Mouse (Mus musculus) cerebellum, postnatal 4 days (tissue): Measurements from ENCODE around the gene Guca1a.

Experiments used
- DNase-seq, 2 experiments: peaks; one replicate each; pipeline ENCODE4 v3.0.0; 2022; ENCODE audit warnings: low spot score in 2 of 2, mixed read lengths in 1 of 2

Gene Guca1a

DNA sequence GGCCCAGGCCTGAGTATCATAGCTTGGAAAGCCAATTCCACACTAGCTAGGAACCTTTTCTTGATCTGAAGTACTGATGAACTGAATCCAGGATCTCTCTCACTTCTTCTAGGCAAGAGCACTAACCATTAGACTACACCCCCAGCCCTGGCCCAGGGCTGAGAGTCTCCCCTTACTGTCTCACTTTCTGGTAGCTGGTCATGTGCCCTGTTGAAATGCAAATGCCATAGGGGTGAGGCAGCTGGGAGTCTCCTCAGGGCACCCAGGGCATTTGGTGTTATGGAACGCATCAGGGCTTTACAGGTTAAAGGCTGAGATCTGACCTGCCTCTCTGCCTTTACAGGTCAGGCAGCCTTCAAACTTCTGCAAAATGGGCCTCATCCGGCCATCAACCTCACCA, 19.8 kb upstream of the Guca1a start:
- no peak for DNase-seq

DNA sequence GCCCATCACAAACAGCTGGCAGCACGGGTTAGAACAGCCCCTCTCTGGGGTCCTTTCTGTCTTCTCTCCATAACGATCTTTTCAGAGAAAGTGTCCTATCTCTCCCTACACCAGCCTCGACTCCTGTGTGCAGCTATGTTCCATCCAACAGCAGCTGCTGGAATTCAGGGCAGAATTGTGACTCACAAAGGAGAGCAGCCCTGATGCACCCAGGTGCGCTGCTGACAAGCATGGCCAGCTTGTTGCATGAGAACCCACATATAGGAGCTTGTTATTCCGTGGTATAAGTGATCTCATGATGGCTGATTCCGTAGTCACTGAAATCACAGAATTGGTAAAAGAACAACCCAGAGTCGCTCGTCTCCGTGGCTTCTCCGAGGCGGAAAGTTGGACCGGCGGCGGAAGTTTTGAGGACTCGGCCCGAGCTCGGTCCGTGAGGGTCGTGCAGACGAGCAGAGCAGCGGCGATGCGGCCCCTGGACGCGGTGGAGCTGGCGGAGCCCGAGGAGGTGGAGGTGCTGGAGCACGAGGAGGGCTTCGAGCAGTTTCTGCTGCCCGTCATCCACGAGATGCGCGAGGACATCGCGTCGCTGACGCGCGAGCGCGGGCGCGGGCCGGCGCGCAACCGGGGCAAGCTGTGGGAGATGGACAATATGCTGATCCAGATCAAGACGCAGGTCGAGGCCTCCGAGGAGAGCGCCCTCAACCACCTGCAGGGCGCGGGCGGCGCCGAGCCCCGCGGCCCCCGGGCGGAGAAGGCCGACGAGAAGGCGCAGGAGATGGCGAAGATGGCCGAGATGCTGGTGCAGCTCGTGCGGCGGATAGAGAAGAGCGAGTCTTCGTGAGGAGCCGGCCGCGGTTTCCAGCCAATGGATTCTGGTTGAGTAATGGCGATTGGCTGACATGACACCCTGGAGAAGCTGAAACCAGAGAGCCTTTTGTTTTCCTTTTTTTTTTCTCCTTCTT, 9.8 kb upstream of the Guca1a start:
- DNase-seq: peak in 1 of 2 experiments; percentile 28

DNA sequence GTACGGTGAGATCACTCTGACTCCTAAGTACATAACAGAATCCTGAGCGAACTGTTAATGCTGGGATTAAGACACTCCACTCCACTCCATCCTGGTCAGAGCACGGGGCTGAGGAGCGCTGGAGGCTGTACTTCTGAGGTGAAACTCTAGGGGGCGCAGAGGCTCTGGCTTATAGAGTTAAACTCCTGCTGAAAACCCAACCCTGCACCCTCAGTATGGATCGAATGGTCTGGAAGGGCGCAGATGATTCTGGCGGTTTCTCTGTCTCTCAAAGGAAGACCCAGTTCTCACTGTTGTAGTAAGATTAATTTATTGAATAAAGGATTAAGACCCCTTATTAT, 8.1 kb upstream of the Guca1a start:
- peak in 1 of 2 experiments; percentile 65 for DNase-seq

DNA sequence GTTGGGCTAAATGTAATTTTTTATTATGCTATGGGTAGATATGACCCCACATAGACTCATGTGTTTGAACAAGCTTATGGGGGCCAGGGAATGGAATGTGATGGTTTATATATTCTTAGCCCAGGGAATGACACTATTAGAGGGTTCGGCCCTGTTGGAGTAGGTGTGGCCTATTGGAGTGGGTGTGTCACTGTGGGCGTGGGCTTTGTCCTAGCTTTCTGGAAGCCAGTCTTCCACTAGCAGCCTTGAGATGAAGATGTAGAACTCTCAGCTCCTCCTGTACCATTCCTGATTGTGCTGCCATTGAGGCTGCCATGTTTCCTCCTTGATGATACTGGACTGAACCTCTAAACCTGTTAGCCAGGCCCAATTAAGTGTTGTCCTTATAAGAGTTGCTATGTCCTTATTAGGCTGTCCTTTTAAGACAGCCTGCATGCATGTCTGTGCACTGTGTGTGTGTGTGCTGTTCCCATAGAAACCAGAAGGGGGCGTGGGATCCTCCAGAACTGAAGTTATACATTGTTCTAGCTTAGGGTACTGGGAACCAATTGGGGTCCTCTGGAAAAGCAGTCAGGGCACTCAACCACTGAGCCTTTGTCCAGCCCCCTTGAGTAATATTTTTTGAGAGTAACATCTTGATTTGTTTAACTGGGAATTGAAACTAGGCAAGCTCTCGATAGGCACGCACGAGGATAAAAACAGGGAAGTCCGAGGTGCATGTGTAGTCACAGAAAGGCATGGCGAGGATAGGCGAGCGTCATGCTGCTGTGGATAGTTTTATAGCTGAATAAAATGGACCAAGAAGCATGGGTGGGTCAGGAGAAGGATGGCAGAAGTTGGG, 7.6 kb upstream of the Guca1a start:
- DNase-seq: no peak

DNA sequence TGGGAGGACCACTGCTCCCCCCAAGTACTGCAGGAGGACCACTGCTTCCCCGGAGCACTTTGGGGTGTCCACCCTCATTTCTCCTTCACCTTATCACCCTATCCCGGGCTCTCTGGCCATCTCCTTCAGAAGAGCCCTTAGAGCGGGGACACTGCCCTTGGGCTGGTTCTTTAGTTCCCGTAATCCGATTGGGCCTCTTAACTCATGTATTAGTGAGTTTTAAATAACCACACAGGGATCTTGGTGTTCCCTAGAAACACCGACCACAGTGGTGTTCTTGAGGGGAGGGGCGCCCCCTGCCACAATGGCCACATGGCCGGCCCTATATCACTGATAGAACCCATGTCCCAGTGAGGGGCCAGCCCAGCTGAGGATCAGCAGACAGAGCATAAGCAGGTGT, 1.3 kb downstream of the Guca1a start:
- DNase-seq: no peak

DNA sequence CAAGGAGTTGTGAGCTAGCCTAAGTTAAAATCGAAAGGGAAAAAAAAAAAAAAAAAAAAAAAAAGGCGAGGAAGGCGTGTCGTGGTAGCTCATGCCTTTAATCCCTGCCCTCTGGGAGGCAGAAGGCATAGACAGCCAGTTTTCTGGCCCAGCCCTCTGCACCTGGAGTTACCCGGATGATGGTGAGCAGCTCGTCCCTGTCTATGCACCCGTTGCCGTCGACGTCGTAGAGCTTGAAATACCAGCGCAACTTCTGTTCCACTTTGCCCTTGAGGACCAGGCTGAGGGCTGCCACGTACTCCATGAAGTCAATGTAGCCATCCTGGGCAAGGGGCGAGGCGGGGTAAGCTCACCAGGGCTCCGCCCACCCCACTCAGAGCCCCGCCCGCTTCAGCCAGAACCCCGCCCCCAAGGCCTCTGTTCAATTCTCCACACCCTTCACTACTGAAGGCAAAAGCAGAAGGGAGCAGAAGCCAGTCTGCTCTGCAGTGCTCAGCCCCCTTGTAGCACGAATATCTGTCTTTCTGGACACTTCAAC, 4.9 kb downstream of the Guca1a start:
- peak in 1 of 2 experiments; percentile 34 for DNase-seq

DNA sequence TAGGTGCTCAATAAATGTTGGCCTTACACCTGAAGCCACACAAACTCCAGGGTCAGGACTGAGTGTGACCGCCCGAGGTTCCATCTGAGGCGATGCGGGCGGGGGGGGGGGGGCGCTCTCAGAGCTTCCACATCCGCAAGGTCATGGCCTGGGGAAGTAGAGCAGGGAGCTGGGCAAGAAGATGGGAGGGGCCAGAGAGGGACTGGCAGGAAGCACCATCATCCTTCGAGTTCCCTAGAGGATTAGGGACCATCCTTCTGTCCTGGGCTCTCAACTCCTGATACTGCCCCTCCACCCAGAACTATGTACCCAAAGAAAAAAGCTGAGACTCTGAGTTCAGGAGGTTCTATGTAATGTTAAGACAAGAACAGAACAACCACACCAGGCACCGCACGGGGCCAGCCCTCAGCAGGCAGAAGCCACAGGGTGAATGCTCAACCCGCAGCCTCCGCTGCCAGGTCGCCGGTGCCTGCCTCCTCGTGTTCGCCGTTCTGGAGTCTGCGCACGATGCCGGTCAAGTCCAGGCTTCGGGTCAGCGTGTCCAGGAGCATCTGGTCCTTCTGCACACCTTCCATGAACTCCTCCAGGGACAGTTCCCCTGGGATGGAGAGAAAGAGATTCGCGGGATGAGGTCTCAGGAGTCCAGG, 6.0 kb downstream of the Guca1a start:
- DNase-seq: no peak

DNA sequence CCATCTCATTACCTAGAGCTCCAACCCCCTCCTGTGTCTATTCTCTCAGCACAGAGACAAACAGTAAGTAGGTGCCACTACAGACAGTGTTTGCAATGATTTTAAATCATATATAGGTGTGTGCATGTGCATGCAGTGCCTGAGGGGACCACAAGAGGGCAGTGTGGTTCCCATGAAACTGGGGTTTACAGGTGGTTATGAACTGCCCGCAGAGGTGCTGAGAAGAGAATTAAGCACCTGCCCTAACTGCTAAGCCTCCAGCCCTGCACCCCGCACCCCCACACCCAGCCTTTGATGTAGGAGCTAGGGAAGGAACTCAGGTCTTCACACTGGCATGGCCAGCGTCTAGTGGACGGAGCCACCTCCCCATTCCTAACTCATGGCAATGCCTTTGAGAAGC, 13.7 kb downstream of the Guca1a start:
- DNase-seq: peak in 1 of 2 experiments; percentile 53

DNA sequence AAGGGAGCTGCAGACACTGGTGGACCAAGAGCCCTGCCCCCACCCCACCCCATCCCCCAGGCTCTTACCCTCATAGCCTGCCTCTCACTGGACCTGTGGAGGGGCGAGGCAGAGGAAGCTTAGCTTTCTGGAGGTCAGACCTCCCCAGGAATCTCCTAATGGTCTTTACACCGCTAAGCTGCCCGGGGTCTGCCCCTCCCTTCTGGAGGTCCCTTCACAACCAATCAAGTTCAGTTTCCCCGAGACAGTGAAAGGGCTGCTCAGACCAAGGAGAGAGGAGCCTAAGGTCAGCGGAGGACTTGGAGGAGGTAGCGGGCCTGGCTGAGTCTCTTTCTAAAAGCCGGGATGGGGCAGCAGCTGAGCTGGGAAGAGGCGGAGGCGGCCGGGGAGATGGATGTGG, 15.2 kb downstream of the Guca1a start, which contains the start of gene Guca1b:
Guca1b (plus strand) TSS at position 249 of the 400 bp plus-strand sequence.
- DNase-seq: no peak

DNA sequence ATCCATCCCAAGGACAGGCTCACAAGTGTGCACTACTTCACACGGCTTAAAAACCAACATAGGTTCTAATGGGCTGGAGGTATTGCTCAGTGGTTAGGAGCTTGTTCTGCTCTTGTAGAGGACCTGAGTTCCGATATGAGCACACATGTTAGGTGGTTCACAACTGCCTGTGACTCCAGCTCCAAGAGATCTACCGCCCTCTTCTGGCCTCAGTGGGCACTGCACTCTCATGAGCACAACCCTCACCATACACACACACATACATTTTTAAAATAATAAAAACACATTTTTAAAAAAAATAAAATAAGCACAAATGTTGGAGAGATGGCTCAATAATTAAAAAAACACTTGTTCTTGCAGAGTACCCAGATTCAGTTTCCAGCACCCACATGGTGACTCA, 16.3 kb downstream of the Guca1a start:
- no peak for DNase-seq

DNA sequence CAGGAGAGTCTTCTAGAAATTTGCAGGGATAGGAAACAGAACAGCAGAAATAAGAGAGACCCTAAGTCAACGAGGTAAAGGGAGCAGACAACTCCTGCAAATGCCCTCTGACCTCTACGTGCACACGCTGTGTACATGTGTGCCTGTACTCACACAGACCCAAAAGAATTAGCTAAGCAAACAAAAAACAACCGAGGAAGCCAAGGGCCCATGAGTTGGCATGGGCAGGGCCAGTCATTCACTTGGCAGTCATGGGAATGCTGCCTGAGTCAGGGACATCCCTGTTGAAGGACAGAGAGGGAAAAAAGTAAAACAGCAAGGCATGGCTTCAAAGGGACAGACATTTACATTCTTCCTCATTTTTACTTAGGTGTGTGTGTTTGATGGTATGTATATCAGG, 17.1 kb downstream of the Guca1a start:
- no peak for DNase-seq

DNA sequence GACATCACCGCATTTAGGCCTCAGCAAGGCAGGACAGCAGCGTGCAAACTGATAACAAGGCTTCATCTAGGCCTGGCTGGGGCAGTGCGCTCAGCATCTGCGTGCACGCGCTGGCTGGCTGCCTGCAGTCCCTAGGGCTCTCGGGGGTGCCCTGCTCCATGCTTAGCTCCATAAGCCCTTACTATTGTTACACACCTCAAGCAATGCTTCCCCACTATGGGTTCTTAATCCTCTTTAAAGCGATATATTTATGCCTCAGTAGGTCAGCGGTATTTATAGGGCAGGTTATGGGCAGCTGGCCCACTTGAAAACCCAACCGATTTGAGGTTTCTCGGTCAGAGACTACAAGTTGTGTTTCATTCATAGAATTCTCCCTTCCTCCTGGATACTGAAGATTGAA, 18.5 kb downstream of the Guca1a start:
- no peak for DNase-seq

DNA sequence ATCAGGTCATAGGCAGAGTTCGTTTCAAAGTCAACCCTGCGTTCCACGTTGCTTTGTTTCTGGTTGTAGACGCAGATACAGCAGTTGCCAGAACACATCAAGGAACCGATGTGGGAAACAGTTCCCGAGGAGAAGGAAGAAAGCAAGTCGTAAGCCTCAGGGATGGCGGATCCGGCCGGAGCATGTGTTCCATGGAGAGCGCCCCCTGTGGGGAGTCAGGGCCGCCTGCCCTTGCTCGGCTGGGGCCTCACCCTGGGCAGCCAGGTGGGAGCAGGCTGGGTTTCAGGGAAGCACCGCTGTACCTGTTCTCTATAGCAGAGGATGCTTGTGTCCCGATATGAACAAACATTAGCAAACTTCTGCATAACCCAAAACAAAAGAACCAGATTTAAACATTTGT, 22.3 kb downstream of the Guca1a start:
- no peak for DNase-seq

DNA sequence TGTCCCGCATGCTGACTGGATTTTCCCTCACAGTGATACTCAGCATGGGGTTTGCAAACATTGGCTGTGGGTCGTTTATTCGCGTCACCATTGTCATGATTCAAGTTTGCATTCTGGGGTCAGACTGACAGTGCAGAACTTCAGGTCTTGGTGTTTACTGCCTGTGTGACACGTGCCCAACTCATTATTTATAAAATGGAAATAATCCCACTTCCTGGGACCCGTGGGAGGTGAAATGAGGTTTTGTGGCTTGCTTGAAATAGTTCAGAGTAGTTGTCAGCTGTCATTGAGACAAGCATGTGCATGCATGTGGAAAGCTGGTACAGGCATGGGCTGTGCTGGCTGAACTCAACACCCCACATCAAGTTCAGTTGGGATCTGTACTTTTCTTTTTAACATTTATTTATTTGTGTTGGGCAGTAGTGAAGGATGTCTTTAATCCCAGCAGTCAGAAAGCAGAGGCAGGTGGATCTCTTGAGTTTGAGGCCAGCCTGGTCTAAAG, 23.6 kb downstream of the Guca1a start:
- no peak for DNase-seq

DNA sequence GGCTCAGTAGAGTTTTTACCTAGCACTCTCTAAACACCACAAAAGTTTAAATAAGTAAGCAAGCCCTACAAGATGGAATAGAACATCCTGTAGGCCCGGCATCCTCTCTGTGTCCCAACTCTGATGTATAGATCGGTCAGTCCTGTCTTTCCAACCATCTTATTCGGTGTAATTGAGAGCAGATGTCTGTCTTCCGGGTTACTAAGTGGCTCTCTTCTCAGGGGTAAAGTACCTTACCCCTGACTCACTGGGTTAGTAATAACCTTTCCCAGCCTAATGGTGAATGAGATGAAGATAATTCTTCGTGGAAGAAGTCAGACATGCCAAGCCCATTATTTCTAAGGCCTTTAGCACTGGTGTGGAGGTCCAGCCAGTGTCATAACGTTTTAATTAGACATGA, 26.4 kb downstream of the Guca1a start:
- no peak for DNase-seq

DNA sequence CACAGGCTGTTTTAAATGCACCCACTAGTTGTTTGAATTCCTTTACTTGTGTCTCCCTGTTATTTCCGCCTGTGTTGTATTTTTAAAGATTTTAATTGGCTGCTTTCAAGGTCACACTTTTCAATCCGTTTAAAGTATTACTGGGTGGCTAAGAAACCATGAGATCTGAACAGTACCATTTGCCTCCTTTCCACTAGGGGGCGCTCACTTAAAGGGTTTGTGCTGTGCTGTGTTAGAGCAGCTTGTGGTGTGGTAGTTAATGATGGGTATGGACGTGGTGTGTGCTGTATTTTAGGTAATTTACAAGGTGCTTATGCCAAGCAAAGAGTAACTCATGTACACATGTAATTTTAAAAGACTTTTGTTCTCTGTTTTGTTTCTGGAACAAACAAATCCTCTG, 28.9 kb downstream of the Guca1a start:
- DNase-seq: peak in 1 of 2 experiments; percentile 64

DNA sequence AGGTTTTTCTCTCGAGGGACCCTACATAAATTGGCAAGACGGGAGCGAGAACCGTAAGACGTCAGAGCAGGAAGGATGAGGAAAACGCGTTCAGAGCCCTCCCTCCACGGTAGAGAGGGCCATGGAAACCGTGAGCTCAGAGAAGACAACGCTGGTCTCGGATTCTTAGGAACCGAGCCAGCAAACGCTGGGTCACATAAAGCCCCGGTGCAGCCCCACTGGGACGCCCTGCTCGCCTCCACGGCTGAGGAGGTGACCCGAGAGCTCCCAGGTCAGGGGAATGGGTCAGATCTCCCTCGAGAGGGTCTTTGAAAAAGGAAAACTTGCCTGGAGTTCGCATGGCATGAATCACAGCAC, 31.3 kb downstream of the Guca1a start:
- peak in 1 of 2 experiments; percentile 18 for DNase-seq

DNA sequence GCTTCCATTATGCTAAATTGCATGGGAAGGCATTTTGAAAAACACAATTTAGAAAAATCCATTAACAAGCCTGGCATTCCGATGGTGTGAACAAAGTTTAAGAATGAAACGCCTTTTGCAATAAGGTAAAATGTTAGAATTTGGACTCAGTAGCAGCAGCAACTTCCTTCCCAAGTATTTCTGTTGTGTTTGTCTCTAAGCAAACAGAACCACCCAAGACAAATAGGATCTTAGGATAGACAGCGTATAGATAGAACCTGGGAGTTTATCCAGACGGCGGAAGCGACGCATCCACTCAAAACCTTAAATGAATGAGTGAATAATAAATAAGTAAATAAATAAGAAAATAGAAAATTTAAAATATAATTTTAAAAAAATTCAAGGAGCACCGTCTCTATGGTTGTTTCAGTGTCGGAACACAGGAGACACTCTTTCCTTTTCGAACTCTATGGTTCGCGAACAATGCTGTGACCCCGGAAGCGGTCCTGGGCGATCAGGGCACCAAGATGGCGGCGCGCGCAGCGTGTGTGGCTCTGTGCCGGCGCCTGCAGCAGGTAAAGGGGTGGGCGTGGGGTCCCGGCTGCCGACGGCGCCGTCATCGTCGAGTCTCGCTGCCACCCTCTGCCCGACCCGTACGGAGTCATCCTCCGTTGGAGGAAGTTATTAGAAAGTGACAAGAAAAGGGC, 31.8 kb downstream of the Guca1a start, which contains the start of gene Mrps10:
Mrps10 (plus strand) TSS at position 487 of the 686 bp plus-strand sequence.
- peak; percentile 69 to 87 for DNase-seq

DNA sequence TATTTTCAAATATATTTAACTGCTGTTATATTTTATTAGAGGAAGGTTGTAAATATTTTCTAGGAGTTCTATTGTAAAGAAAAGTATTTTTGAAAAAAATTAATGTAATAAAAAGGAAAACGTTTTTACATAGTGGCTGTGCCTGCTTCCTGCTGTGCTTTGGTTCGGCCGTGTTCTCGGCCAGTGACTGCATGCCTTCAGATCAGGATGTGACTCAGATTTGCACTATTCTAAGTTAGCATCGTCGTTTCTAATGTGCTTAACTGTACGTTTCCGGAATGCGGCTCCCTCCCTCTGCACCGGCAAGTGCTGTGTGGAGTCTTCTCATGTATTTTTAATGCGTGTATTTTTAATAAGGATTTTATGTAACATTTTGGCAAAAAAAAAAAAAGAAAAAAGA, 39.0 kb downstream of the Guca1a start:
- DNase-seq: no peak

DNA sequence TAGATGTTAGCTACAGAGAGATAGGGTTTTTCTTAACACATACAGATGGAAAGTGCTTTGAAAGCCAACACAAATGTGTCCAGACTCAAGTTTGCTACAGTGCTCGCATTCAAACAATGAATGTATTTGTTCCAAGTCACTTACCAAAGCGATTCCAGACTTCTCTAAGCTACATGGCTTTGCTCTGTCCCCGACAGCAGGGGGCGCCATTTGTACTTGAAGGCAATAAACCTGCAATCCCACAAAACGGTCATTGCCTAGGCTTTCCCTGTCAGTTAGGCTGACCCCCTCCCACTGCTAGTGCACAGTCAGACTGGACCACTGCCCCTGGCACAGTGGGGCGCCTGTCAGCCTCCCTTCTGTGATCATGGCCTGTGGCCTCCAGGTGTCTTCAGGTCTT, 40.4 kb downstream of the Guca1a start:
- DNase-seq: peak in 1 of 2 experiments; percentile 23

DNA sequence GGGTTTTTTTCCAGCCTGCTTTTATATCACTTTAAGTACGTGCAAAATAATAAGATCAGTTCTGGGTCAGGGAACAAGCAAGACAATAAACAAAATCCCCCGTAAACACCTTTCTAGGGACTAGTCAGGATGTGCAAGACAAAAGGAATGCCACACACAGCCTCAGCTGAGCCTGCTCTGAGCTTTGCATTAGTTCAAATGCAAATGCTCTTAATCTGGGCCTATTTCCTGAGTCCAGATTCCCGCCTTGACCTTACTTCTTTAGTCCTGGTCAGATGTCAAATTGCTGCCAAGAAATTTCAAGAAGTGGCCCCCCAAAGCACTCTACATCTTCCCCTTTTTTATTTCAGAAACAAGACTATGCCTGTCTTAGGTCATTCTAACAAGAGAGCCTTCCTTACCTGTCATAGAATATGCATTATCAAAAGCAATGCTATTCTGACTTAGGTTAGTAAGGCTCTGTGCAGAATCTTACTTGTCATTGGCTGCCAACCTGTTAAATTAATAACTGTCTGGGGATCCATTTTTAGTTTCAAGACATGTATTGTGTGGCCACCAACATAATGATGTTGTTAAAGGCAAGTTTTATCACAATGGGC, 50.6 kb downstream of the Guca1a start:
- DNase-seq: no peak
